Mouse (Mus musculus) ovary, postnatal 10 days (tissue): Measurements from ENCODE around the gene Tmub2.

Experiments
- DNase-seq: peaks from one replicate; pipeline ENCODE4 v3.0.0; 2022; ENCODE audit warnings: low spot score

Gene Tmub2

GRCm38 (mm10) chr11:102284501-102285094 lies at the start of gene Tmub2:
Gene Tmub2, plus strand, starts transcription at chr11:102284931.
- peak; percentile 88 for DNase-seq

GRCm38 (mm10) chr11:102236022-102236421 lies 48.7 kb upstream of the Tmub2 start:
- DNase-seq = no peak

DNA sequence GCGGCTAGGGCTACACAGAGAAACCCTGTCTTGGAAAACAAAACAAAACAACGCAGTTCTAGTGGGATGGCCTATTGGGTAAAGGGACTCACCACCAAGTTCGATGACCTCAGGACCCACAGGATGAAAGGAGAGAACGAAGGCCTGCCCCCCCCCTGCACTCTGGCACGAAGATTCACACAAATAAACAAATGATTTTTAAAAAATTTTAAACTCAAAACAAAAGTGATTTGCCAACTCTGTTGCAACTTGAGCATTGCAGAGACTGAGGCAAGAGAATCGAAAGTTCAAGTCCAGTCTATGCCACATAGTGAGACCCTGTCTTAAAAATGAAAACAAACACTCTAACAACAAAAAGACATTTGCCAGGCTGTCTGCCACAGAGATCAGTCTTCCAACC lies 44.1 kb upstream of the Tmub2 start:
- no peak for DNase-seq

- DNase-seq = no peak
These were observed 43.5 kb upstream of the Tmub2 start for GRCm38 (mm10) chr11:102241246-102241645.

- DNase-seq = no peak
These were observed 42.9 kb upstream of the Tmub2 start for GRCm38 (mm10) chr11:102241874-102242273.

DNA sequence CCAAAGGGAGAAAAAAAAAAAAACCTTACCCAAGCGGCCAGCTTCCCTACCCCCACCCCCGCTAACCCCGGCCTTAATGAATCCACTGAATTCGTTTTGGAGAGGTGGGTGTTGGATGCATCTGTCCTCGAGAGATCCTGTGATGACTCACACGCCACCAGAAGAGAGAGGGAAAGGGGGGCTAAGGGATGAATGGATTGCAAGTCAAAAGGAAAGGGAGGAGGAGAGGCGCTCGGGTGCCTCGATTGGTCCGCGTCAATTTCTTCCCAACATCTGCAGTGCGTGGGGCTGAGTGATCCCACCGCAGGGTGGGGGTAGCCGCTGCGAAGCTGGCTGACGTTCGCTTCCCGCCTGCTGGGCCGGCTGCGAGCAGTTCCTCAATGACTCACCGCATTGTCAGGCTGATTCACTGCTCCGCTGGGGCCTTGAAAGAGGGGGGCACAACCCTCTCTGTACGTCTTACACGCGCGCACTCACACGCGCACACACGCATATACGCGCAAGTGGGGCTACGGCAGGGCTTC lies 39.7 kb upstream of the Tmub2 start:
- DNase-seq = no peak

GRCm38 (mm10) chr11:102245581-102246272 lies 39.0 kb upstream of the Tmub2 start:
- DNase-seq = no peak

- no peak for DNase-seq
These were observed 38.5 kb upstream of the Tmub2 start for GRCm38 (mm10) chr11:102246273-102246635.

DNA sequence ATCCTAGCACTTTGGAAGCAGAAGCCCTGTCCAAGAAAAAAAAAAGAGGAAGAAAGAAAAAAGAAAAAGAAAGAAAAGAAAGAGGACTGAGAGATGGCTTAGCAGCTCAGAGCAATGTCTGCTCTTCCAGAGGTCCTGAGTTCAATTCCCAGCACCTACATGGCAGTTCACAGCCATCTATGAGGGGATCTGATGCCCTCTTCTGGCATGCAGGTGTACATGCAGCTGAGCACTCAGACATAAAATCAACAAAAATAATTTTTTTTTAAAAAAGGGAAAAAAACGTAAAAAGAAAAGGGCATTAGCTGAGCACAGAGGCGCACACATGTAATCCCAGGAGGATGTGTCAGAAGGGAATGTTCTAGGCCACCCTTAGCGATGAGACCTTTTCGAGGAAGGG lies 37.9 kb upstream of the Tmub2 start:
- DNase-seq = no peak

- DNase-seq = peak; percentile 92
These were observed 36.0 kb upstream of the Tmub2 start, which contains the start of gene BC030867 for GRCm38 (mm10) chr11:102248630-102249230. Gene BC030867, plus strand, starts transcription at chr11:102248882.

GRCm38 (mm10) chr11:102249351-102250090 lies 35.2 kb upstream of the Tmub2 start:
- DNase-seq = no peak

DNA sequence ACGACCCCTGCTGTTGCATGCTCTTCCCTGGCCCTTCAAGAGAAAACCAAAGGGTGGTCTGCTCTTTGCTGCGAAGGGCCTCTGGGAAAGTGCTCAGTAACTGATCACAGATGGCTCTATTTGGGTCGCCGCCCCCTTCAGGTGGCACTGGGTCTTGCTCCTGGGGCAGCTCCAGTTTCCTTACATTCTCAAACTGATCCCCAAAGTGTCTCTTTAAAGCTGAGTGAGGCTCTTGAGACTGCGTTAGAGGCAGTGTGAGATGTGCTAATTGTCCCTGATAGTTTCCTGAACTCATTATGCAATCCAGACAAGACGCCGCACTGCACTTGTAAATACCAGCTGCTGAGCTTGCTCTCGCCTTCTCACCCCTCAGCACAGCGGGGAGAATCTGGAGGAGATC lies 27.2 kb upstream of the Tmub2 start:
- no peak for DNase-seq

- DNase-seq = no peak
These were observed 26.6 kb upstream of the Tmub2 start for GRCm38 (mm10) chr11:102258095-102258494.

- no peak for DNase-seq
These were observed 26.2 kb upstream of the Tmub2 start for GRCm38 (mm10) chr11:102258521-102258920.

DNA sequence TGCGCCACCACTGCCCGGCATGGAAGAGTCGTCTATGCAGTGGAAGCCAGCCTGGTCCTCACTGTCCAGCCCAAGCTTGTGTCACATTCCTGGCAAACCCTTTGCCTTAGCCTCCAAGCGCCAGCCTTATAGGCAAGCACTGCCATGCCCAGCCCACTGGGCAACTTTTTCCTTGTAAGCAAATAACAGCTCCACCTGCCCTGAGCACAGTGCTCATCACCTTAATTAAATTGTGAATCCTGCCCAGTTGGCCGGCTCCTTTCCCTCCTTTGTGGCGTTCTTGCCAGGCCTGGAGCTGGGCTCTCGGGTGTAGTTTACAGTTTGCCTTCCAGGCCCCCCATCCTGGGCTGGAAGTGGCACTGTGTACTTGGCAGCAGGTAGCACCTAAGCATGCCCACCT lies 21.5 kb upstream of the Tmub2 start:
- DNase-seq = no peak

DNA sequence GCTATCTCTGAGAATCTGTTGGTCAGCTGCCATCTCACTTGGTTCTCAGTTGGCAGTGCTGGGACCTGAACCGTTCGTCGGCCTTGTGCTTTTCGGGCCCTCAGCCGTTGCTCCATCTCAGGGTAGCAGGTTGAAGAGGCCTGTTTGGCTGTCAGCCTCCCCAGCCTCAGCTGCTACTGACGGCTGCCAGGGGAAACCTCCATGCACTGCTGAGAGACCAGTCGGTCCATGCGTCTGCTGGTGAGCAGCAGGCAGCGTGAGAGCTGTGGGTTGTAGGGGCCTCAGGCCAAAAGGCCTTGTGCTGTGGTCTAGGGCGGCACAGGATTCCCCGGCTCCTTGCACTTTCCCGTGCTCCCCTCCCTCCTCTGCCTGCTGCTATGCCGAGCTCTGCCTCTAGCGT lies 18.9 kb upstream of the Tmub2 start:
- no peak for DNase-seq

- DNase-seq = no peak
These were observed 17.9 kb upstream of the Tmub2 start for GRCm38 (mm10) chr11:102266631-102267355.

DNA sequence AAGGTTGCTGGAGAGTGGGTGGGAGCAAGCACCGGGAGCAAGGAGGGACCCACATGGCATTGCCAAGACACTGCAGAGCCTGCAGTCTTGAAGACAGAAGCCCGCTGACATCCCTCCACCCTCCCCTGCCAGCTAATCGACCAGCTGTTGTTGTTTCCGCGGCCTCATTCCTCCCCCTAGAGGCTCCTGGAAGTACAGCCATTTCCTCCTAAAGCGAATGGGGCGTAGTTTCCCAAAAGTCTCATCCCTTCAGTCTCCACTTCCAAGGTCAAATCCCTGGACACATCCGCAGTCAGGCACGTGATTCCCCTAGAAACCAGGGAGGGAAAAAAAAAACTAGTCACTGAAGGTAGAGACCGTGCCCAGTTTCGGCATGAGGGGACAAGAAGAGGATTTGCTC lies 17.3 kb upstream of the Tmub2 start:
- DNase-seq = no peak

DNA sequence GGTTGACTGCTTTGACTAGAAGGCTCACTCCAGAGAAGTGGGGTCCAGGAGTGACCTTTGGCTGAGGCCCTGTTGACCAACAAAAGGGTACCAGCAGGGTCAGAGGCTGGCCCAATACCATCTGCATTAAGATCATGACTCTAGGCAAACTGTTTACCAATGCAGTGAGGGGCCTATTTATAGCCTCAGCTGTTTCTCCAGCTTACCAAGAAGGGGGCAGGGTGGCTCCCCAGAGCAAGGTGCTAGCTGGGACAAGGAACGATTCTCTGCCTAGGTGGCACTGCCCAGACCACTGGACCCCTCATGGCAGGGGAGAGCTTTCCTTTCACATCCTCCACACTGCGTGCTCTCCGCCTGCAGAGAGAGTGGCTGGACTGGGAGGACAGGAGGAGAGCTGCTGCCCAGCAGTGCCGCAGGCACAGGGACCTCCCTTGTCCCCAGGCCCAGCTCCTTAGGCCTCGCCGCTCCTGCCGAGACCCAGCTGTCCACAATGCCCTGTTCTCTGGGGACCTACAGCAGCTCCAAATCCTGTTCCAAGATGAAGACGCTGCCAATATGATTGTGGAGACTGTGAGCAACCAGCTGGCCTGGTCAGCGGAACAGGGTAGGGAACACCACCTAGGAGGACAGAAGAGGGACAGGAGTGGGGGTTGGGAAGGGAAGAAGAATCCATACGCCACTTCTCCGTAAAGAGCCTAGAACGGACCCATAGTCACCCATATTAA lies 16.0 kb upstream of the Tmub2 start, which contains the start of gene Asb16:
Gene Asb16 (plus strand): TSS at position 224 of the 725 bp plus-strand sequence.
- DNase-seq = no peak

- no peak for DNase-seq
These were observed 8.3 kb upstream of the Tmub2 start for GRCm38 (mm10) chr11:102276411-102276915.

DNA sequence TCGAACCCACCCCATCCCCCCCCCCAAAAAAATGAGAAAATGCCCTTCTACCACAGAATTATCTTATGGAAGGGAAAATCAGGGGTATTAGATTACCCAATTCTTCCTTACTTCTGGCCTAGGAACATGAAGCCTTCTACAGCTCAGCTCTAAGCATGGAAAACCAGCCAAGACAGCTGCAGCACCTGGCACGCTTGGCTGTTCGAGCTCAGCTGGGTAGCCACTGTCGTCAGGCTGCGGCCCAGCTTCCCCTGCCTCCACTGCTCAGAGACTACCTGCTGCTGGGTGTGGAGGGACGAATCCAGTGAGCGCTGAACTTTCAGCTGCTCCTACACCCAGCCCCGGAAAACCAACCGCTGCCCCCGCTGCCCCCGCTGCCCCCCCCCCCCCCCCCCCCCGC lies 7.0 kb upstream of the Tmub2 start:
- DNase-seq = no peak
